Mouse (Mus musculus): ENCODE data around the gene Vps13a. TPM values are rescaled to one million over a fixed set of nuclear protein-coding genes. Genes with fewer than 3 reads are reported as not detected.

Vps13a gene
- total RNA-seq, 2 experiments from 2014 or later = 26.7 to 37.7 TPM

DNA sequence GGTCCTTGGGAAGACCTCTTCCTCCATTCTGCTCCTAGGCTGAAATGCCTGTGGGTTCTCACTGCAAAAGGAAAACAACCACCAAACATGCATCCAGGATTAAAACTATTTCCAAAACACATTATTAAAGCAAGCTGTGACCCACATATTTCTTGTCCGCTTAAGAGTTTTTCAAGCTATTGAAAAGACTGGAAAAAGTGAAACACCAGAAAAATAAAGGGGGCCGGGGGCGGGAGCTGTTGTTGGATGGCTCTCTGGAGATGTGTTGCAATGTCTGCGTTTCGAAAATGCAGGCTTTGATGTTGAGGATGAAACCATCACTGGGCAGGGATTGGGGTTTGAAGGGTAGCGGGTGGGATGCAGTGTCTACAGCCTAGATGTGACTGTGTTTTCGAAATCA, 196.2 kb downstream of the Vps13a start:
- no peak for DNase-seq (ENCODE audit: low spot score in 2 of 2)

DNA sequence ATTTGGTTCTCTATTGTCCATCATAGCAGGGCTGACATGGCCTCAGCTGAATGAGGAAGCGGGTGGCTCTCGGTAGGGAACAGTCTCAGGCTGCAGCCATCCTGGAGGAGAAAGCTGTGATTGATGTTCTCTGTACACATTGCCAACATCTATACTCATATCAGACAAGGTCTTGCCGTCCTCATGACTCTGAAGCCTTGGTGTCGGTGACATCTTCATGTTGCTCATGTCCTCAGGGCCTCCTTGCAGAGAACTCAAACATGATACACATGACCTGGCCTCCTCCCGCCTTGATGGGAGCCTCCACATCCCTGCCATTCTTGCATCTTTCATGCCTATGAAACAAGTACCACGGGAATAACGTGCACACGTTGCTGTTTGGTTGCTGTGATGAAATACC, 200.2 kb downstream of the Vps13a start:
- no peak for DNase-seq (ENCODE audit: low spot score in 2 of 2)

DNA sequence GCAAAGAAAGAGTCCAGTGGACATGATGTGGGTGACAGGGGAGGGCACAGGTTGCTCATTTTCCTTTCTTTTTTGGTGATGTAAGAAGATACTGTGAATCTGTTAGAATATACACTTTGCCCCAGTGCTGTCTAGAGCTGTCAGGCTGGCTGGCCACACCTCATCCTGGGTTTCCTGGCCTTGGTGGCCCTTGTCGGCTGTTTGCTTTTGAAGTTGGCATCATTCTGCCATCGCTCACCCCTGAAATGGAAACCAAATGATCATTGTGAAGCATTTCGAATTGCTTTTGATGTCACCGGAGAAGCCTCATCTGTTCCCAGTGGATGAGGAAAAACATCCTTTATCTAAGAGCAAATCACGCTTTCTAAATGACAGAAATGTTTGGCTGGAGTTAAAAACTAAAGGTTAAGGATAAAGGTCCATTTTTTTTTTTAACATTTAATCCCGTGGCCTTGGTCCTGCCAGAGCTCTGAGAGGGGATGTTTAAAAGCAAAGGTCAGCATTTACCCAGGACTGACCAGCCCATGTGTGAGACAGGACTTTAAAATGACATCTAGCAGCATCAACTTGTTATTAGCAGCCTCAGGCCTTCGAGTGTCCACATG, 201.0 kb downstream of the Vps13a start:
- DNase-seq (ENCODE audit: low spot score in 2 of 2) = no peak

DNA sequence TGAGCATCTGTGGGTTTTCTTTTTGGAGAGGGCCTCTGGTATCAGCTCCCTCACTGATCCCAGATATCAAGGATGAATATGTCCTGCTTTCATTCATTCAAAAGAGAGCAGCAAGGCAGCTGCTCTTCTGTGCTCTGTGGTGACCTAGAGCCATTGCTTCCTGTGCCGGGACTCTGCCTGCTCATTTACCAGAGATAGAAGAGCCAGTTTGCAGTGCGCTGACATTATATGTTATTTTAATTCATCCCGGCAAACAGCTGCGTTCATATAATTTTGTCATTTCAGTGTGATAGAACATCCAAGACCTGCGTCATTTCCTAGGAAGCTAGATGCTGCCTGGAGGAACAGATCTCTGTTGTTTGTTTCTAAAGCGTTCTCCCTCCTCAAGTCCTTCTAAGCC, 203.9 kb downstream of the Vps13a start:
- DNase-seq (ENCODE audit: low spot score in 2 of 2) = no peak

Other genes with a start within 250 kb of the Vps13a start
- not detected for gene Foxb2, start 92.9 kb upstream of the Vps13a start, total RNA-seq (2021)
- gene Prune2, start 175.2 kb upstream of the Vps13a start, total RNA-seq (2021) = 10 to 100 TPM; 28.0 to 34.7 TPM